Mouse (Mus musculus): ENCODE data around the gene Tmem44. TPM values are rescaled to one million over a fixed set of nuclear protein-coding genes. Genes with fewer than 3 reads are reported as not detected.

The Tmem44 gene
- polyA plus RNA-seq, 1 experiment from 2014 or later = 23.5 TPM

DNA sequence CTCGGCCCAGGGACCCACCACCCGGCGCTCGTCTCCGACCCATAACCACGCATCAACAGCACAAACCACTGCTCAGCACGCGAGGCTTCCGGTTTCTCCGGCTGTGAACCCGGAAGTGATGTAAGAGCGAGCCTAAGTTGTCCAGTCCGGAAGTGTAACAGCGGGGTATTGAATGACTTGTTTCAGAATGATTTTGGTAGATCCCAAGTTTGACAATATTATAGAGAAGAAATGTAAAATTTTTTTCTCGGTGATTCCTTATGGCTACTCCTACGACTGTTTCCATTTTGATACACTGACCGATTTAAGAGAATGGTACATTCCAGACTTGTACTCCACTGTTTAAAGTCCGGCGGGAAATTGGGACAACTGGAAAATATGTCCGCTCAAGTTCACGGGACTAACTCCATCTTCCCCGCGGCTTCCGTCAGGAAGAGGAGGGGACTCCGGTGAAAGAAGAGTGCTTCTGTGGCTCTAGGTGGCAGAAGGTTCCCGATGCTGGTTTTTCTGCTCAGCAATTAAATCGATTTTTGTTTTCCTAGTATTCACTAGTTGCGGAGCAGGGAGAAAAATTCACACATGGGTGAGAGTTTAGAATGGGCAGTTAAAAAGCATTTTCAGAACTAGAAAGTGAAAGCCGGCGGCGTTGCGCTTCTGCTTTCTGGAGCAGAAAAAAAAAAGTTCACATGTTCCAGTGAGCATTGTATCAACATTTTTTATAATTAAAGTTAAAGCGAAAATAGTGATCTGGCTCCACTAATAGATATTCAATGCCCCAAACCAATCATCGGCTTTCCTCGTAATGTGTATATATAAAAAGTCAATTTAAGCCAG is 37.1 kb upstream of the Tmem44 start, which contains the start of gene Lsg1:
Gene Lsg1, minus strand, starts transcription at position 99 of the 834 bp plus-strand sequence.
- Histone ChIP-seq H3K9me3 (ENCODE audit: control insufficient read depth, low read length) (no peaks in the 10 kb centered on the region), H3K4me3 (ENCODE audit: low read length) (peak within 1 kb of the TSS; percentile 81), H3K9ac (ENCODE audit: low read length) (peak within 1 kb of the TSS; percentile 82), H3K36me3 (ENCODE audit: control insufficient read depth, insufficient read depth, low read length) (peaks cover 15% of the 10 kb centered on the region), H3K27me3 (ENCODE audit: control insufficient read depth, insufficient read depth, low read depth, low read length) (no peaks in the 10 kb centered on the region), H3K4me1 (replicated peaks; ENCODE audit: control insufficient read depth, insufficient read depth, low read length) (peaks cover 7% of the 10 kb centered on the region; the same call in 1 of the 2 replicates), H3K27ac (ENCODE audit: low read length) (peak within 1 kb of the TSS; percentile 68), H3K4me2 (ENCODE audit: low read depth, low read length) (peak within 1 kb of the TSS; percentile 97)
- peak; percentile 96 for ATAC-seq (ENCODE audit: low read depth)
- 2% methylated on average over 35 of the region's 35 CpGs for WGBS

DNA sequence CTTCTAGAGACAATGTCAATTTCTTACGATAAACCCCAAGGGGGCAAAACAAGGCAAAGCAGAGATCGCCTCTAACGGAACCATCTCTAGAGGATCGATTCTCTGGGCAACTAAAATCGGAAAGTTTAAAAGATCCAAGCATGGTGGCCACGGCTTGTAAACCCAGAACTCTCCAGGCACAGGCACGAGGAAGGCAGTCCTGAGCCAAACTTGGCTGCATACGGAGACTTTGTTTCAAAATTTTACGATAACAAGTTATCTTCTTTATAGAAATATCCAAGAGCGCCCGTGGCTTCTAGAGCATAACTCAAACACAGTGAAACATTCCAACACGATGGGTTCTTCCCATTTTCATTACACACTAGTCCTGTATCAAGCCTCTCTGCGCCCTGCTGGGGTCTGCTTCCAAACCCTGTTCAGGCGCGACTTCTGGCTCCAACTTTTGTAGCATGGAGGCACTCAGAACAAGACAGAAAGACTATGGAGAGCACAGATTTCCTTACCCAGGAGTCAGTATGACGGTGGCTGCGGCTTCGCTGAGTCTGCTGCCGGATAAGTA is 36.4 kb upstream of the Tmem44 start:
- Histone ChIP-seq H3K4me2 (ENCODE audit: low read depth, low read length) (peak overlapping the region; percentile 97), H3K9ac (ENCODE audit: low read length) (peak overlapping the region; percentile 82), H3K9me3 (ENCODE audit: control insufficient read depth, low read length) (no peaks in the 10 kb centered on the region), H3K4me1 (replicated peaks; ENCODE audit: control insufficient read depth, insufficient read depth, low read length) (peaks cover 7% of the 10 kb centered on the region; the same call in 1 of the 2 replicates), H3K4me3 (ENCODE audit: low read length) (peak overlapping the region; percentile 81), H3K27me3 (ENCODE audit: control insufficient read depth, insufficient read depth, low read depth, low read length) (no peaks in the 10 kb centered on the region), H3K27ac (ENCODE audit: low read length) (peak overlapping the region; percentile 48), H3K36me3 (ENCODE audit: control insufficient read depth, insufficient read depth, low read length) (peaks cover 22% of the 10 kb centered on the region)
- no peak for ATAC-seq (ENCODE audit: low read depth)
- 2% methylated on average over 19 of the region's 19 CpGs for WGBS

DNA sequence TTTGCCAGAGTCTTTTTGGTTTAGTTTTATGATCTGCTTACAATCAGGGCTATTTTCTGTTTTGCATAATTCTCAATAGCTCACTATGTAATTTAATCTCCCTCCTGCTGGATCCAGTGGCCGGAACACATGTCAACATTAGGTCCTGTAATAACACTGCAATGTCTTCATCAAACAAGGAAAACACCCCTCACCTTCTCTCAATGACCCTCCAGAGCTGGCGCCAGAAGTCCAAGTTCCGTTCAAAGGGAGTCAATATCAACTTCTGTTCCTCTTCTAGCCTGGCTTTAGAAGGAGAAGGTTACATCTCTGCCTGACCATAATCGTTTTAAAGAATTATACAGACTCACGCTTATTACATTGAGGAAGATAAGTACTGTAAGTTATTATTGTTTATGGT is 30.1 kb upstream of the Tmem44 start:
- no peak overlapping the region for H3K9ac ChIP-seq (ENCODE audit: low read length)
- no peak for ATAC-seq (ENCODE audit: low read depth)
- no peaks in the 10 kb centered on the region for H3K4me1 ChIP-seq (replicated peaks; ENCODE audit: control insufficient read depth, insufficient read depth, low read length)
- no peaks in the 10 kb centered on the region for H3K9me3 ChIP-seq (ENCODE audit: control insufficient read depth, low read length)
- H3K27ac ChIP-seq (ENCODE audit: low read length) = no peak overlapping the region
- no peak overlapping the region for H3K4me3 ChIP-seq (ENCODE audit: low read length)
- no peaks in the 10 kb centered on the region for H3K27me3 ChIP-seq (ENCODE audit: control insufficient read depth, insufficient read depth, low read depth, low read length)
- 87% methylated on average over 5 of the region's 5 CpGs for WGBS
- peaks cover 66% of the 10 kb centered on the region for H3K36me3 ChIP-seq (ENCODE audit: control insufficient read depth, insufficient read depth, low read length)
- no peak overlapping the region for H3K4me2 ChIP-seq (ENCODE audit: low read depth, low read length)

DNA sequence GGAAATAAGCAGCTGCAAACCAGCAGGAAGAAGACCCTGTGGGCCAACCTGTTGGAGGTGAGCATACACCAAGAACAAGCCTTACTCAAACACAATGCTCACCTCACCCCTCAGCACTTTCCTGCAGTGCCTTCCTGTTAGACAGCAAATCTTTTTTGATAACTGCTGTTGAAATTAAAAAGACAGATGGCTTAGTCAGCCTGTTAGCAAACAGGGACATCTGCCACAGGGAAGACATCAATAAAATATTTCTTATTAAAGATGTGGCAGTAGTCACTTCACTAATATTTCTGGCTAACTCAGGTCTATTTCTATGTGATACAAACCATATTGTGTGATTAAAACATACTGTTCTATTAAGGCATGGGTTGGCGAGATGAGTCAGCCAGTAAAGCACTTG is 25.8 kb upstream of the Tmem44 start:
- 83% methylated on average over 1 of the region's 1 CpGs for WGBS

DNA sequence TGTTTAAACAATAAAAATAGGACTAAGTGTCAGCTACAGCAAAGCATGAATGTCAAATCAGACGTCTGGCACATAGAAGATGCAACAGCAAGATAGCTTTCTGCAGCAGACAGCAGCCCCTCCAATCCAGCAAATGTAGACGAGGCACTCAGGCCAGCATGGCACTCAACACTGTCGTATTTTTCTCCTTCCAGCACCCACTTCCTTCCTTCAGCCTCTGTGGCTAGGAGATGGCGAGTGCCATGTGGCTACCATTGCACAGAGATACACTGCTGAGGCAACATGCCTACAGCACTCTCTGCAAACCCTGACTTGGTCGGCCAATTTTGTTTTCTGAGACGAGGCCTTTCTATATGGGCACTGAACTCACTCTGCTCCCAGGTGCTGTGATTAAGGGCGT is 25.2 kb upstream of the Tmem44 start:
- H3K4me1 ChIP-seq (replicated peaks; ENCODE audit: control insufficient read depth, insufficient read depth, low read length) = no peaks in the 10 kb centered on the region

More for the DNA sequence above, 25.8 kb upstream of the Tmem44 start:
- Histone ChIP-seq H3K9ac (ENCODE audit: low read length) (no peak overlapping the region), H3K4me1 (replicated peaks; ENCODE audit: control insufficient read depth, insufficient read depth, low read length) (no peaks in the 10 kb centered on the region), H3K36me3 (ENCODE audit: control insufficient read depth, insufficient read depth, low read length) (peaks cover 59% of the 10 kb centered on the region), H3K4me2 (ENCODE audit: low read depth, low read length) (no peak overlapping the region), H3K9me3 (ENCODE audit: control insufficient read depth, low read length) (no peaks in the 10 kb centered on the region), H3K27me3 (ENCODE audit: control insufficient read depth, insufficient read depth, low read depth, low read length) (no peaks in the 10 kb centered on the region), H3K4me3 (ENCODE audit: low read length) (no peak overlapping the region), H3K27ac (ENCODE audit: low read length) (no peak overlapping the region)
- ATAC-seq (ENCODE audit: low read depth) = no peak

DNA sequence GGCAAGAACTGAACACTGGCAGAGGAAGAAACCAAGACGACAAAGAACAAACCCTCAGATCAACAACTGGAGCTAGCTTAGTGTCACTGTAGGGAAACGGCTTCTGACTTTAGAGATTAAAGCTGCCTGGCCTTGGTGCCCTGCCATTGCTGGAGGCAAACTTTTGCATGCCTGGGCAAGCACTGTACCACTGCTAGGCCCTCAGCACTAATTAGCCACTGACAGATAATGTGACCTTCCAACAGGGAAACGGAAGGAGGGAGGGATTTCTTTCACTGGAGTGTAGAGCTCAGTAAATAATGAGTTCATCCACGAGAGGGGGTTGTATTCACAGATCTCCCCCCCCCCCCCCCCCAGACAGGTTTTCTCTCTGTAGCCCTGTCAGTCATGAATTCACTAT is 21.6 kb upstream of the Tmem44 start:
- H3K4me2 ChIP-seq (ENCODE audit: low read depth, low read length) = no peak overlapping the region
- H3K27me3 ChIP-seq (ENCODE audit: control insufficient read depth, insufficient read depth, low read depth, low read length) = no peaks in the 10 kb centered on the region
- WGBS = 56% methylated on average over 4 of the region's 4 CpGs
- H3K27ac ChIP-seq (ENCODE audit: low read length) = no peak overlapping the region
- no peak overlapping the region for H3K9ac ChIP-seq (ENCODE audit: low read length)
- no peaks in the 10 kb centered on the region for H3K4me1 ChIP-seq (replicated peaks; ENCODE audit: control insufficient read depth, insufficient read depth, low read length)
- H3K4me3 ChIP-seq (ENCODE audit: low read length) = no peak overlapping the region
- ATAC-seq (ENCODE audit: low read depth) = no peak
- H3K9me3 ChIP-seq (ENCODE audit: control insufficient read depth, low read length) = no peaks in the 10 kb centered on the region
- peaks cover 62% of the 10 kb centered on the region for H3K36me3 ChIP-seq (ENCODE audit: control insufficient read depth, insufficient read depth, low read length)

More for the DNA sequence above, 25.2 kb upstream of the Tmem44 start:
- WGBS = 82% methylated on average over 7 of the region's 7 CpGs
- no peak overlapping the region for H3K9ac ChIP-seq (ENCODE audit: low read length)
- H3K4me2 ChIP-seq (ENCODE audit: low read depth, low read length) = no peak overlapping the region
- H3K4me3 ChIP-seq (ENCODE audit: low read length) = no peak overlapping the region
- no peaks in the 10 kb centered on the region for H3K9me3 ChIP-seq (ENCODE audit: control insufficient read depth, low read length)
- ATAC-seq (ENCODE audit: low read depth) = no peak
- no peak overlapping the region for H3K27ac ChIP-seq (ENCODE audit: low read length)
- peaks cover 58% of the 10 kb centered on the region for H3K36me3 ChIP-seq (ENCODE audit: control insufficient read depth, insufficient read depth, low read length)
- H3K27me3 ChIP-seq (ENCODE audit: control insufficient read depth, insufficient read depth, low read depth, low read length) = no peaks in the 10 kb centered on the region

DNA sequence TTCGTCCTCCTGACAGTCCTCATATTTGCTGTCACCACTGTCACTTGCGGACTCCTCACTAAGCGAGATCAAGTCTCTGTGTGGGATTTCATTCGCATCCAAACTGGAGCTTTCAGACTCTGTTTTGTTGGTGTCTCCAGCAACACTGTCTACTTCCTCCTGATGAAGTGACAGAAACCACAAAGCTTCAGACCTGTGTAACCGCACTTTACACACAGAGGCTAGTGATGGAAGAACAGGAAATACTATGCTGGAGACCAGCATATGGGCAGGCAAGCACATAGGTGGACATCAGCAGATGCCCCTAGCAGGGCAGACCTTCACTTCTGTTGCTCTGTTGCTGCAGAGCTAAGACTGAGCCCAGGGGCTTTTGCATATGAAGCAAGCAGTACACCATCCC is 20.7 kb upstream of the Tmem44 start:
- Histone ChIP-seq H3K4me2 (ENCODE audit: low read depth, low read length) (no peak overlapping the region), H3K4me3 (ENCODE audit: low read length) (no peak overlapping the region), H3K36me3 (ENCODE audit: control insufficient read depth, insufficient read depth, low read length) (peaks cover 66% of the 10 kb centered on the region), H3K9me3 (ENCODE audit: control insufficient read depth, low read length) (no peaks in the 10 kb centered on the region), H3K4me1 (replicated peaks; ENCODE audit: control insufficient read depth, insufficient read depth, low read length) (no peaks in the 10 kb centered on the region), H3K27me3 (ENCODE audit: control insufficient read depth, insufficient read depth, low read depth, low read length) (no peaks in the 10 kb centered on the region), H3K9ac (ENCODE audit: low read length) (no peak overlapping the region), H3K27ac (ENCODE audit: low read length) (no peak overlapping the region)
- 93% methylated on average over 5 of the region's 5 CpGs for WGBS
- ATAC-seq (ENCODE audit: low read depth) = no peak

DNA sequence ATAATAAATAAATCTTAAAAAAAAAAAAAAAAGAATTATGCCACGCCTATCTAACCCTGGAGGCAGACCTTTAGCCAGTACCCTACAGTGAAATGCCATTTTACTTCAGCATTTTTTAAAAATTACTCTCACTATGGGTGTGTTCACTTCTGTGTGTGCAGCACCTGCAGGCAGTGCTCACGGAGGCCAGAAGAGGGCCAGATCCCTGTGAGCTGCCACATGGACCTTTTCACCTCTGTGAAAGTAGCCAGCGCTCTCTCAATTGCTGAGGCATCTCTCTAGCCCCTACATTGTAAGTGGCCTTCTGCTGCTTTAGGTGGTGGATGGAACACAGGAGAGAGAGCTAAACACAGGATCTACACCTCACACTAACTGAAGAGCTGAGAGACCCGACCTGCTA is 19.5 kb upstream of the Tmem44 start:
- Histone ChIP-seq H3K36me3 (ENCODE audit: control insufficient read depth, insufficient read depth, low read length) (peaks cover 61% of the 10 kb centered on the region), H3K27me3 (ENCODE audit: control insufficient read depth, insufficient read depth, low read depth, low read length) (no peaks in the 10 kb centered on the region), H3K4me3 (ENCODE audit: low read length) (no peak overlapping the region), H3K4me1 (replicated peaks; ENCODE audit: control insufficient read depth, insufficient read depth, low read length) (no peaks in the 10 kb centered on the region), H3K4me2 (ENCODE audit: low read depth, low read length) (no peak overlapping the region), H3K27ac (ENCODE audit: low read length) (no peak overlapping the region), H3K9me3 (ENCODE audit: control insufficient read depth, low read length) (no peaks in the 10 kb centered on the region), H3K9ac (ENCODE audit: low read length) (no peak overlapping the region)
- ATAC-seq (ENCODE audit: low read depth) = no peak
- WGBS = 93% methylated on average over 4 of the region's 4 CpGs

DNA sequence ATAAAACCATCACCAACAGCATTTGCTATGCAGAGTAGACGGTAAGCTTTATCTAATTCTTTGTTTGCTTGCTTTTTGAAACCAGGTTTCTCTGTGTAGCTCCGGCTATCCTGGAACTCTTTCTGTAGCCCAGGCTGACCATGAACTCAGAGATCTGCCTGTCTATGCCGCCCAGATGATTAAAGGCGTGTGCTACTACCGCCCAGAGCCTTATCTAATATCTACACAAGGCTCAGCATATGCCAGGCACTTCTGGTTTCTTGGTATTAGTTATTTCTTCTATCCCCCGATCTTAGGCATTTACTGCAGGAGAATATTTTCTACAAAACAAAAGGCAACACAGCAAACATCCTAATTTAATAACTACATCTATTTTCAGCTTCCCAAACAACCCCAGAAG is 15.0 kb upstream of the Tmem44 start:
- Histone ChIP-seq H3K36me3 (ENCODE audit: control insufficient read depth, insufficient read depth, low read length) (peaks cover 72% of the 10 kb centered on the region), H3K4me2 (ENCODE audit: low read depth, low read length) (no peak overlapping the region), H3K27me3 (ENCODE audit: control insufficient read depth, insufficient read depth, low read depth, low read length) (no peaks in the 10 kb centered on the region), H3K27ac (ENCODE audit: low read length) (no peak overlapping the region), H3K4me3 (ENCODE audit: low read length) (no peak overlapping the region), H3K9ac (ENCODE audit: low read length) (no peak overlapping the region), H3K9me3 (ENCODE audit: control insufficient read depth, low read length) (no peaks in the 10 kb centered on the region), H3K4me1 (replicated peaks; ENCODE audit: control insufficient read depth, insufficient read depth, low read length) (no peaks in the 10 kb centered on the region)
- ATAC-seq (ENCODE audit: low read depth) = no peak
- WGBS = 88% methylated on average over 6 of the region's 6 CpGs
